Mouse (Mus musculus): Measurements from ENCODE around the gene Slc12a9. TPM values are rescaled to one million over a fixed set of nuclear protein-coding genes. Genes with fewer than 3 reads are reported as not detected.

Gene Slc12a9
- polyA plus RNA-seq, 1 experiment from 2014 or later = 6.5 TPM

DNA sequence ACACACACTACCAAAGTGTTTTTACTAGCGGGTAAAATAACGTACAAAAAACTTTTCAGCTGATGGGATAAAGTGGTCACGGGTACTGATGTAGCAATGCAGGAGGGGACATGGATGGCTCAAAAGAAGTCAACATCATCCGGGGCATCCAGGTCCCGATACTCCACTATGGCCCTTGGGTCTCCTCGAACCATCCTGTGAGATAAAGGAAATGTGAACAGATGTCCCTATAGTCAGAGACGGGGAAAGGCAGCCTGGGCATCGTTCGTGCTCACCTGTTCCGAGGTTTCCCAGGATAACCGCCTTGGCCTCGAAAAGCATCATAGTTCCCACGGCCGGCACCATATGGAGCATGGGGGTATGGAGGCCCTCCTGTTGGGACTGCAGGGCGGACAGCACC, 37.7 kb downstream of the Slc12a9 start:
- no peak for ATAC-seq (ENCODE audit: low FRiP score, low TSS enrichment)
- Histone ChIP-seq H3K9ac (ENCODE audit: low read length) (no peak overlapping the region), H3K4me3 (ENCODE audit: low read depth, low read length) (no peak overlapping the region), H3K36me3 (ENCODE audit: control insufficient read depth, insufficient read depth, low read length) (peaks cover 39% of the 10 kb centered on the region), H3K9me3 (ENCODE audit: control insufficient read depth, low read length) (no peaks in the 10 kb centered on the region), H3K27me3 (ENCODE audit: control insufficient read depth, insufficient read depth, low read length) (no peaks in the 10 kb centered on the region), H3K27ac (replicated peaks) (no peak overlapping the region), H3K4me1 (replicated peaks; ENCODE audit: control insufficient read depth, insufficient read depth) (peaks cover 7% of the 10 kb centered on the region; the same call in 1 of the 2 replicates), H3K4me2 (replicated peaks; ENCODE audit: low read depth) (no peak overlapping the region)
- DNase-seq (ENCODE audit: low spot score) = no peak
- TF ChIP-seq EP300 (optimal IDR thresholded peaks at IDR 0.05) (no peak), CTCF (IDR thresholded peaks at IDR 0.05; ENCODE audit: low read depth) (no peak)
- WGBS = 89% methylated on average over 15 of the region's 15 CpGs

DNA sequence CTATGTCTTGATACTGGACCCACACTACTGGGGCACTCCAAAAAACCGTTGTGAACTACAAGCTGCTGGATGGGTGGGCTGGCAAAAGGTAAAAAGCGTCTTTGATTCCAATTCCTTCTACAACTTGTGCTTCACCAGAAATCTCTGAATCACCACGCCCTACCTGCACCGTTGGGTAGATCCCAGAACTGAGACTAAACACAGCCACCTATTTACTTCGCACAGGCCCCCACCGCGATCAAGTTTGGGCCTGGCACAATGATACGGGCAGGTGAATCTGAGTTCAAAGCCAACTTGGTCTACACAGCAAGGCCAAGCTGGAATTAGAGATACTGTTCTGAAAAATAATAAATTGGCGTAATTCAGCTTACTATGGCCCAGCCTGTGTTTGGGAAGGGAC, 38.1 kb downstream of the Slc12a9 start:
- peak overlapping the region; percentile 98; the same call in 1 of the 2 replicates for H3K4me2 ChIP-seq (replicated peaks; ENCODE audit: low read depth)
- TF ChIP-seq EP300 (optimal IDR thresholded peaks at IDR 0.05) (no peak), CTCF (IDR thresholded peaks at IDR 0.05; ENCODE audit: low read depth) (no peak)
- H3K9ac ChIP-seq (ENCODE audit: low read length) = peak overlapping the region; percentile 76; the same call in 1 of the 2 replicates
- peaks cover 7% of the 10 kb centered on the region; the same call in 1 of the 2 replicates for H3K4me1 ChIP-seq (replicated peaks; ENCODE audit: control insufficient read depth, insufficient read depth)
- no peaks in the 10 kb centered on the region for H3K9me3 ChIP-seq (ENCODE audit: control insufficient read depth, low read length)
- no peaks in the 10 kb centered on the region for H3K27me3 ChIP-seq (ENCODE audit: control insufficient read depth, insufficient read depth, low read length)
- peak overlapping the region; percentile 95; the same call in 1 of the 2 replicates for H3K27ac ChIP-seq (replicated peaks)
- no peak for ATAC-seq (ENCODE audit: low FRiP score, low TSS enrichment)
- H3K4me3 ChIP-seq (ENCODE audit: low read depth, low read length) = peak overlapping the region; percentile 51; the same call in 1 of the 2 replicates
- no peak for DNase-seq (ENCODE audit: low spot score)
- 65% methylated on average over 9 of the region's 9 CpGs for WGBS
- H3K36me3 ChIP-seq (ENCODE audit: control insufficient read depth, insufficient read depth, low read length) = peaks cover 35% of the 10 kb centered on the region

DNA sequence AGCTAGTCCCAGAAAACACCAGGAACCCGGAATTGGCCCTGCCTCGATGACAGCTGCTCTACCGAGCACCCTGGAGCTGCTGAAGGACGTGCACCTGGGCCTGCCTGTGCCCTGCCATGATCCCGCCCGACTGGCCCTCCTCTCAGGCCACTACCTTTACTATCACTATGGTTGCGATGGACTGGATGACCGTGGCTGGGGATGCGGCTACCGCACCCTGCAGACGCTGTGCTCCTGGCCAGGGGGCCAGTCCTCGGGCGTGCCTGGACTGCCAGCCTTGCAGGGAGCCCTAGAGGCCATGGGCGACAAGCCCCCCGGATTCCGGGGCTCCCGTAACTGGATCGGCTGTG, 38.7 kb downstream of the Slc12a9 start:
- 5% methylated on average over 18 of the region's 18 CpGs for WGBS
- Histone ChIP-seq H3K36me3 (ENCODE audit: control insufficient read depth, insufficient read depth, low read length) (peaks cover 32% of the 10 kb centered on the region), H3K9ac (ENCODE audit: low read length) (peak overlapping the region; percentile 76), H3K27me3 (ENCODE audit: control insufficient read depth, insufficient read depth, low read length) (no peaks in the 10 kb centered on the region), H3K9me3 (ENCODE audit: control insufficient read depth, low read length) (no peaks in the 10 kb centered on the region), H3K4me3 (ENCODE audit: low read depth, low read length) (peak overlapping the region; percentile 51), H3K4me1 (replicated peaks; ENCODE audit: control insufficient read depth, insufficient read depth) (peaks cover 7% of the 10 kb centered on the region; the same call in 1 of the 2 replicates), H3K4me2 (replicated peaks; ENCODE audit: low read depth) (peak overlapping the region; percentile 98), H3K27ac (replicated peaks) (peak overlapping the region; percentile 95)
- ATAC-seq (ENCODE audit: low FRiP score, low TSS enrichment) = peak; percentile 43
- no peak for TF ChIP-seq CTCF (IDR thresholded peaks at IDR 0.05; ENCODE audit: low read depth)
- no peak for TF ChIP-seq EP300 (optimal IDR thresholded peaks at IDR 0.05)
- peak; percentile 36 for DNase-seq (ENCODE audit: low spot score)

DNA sequence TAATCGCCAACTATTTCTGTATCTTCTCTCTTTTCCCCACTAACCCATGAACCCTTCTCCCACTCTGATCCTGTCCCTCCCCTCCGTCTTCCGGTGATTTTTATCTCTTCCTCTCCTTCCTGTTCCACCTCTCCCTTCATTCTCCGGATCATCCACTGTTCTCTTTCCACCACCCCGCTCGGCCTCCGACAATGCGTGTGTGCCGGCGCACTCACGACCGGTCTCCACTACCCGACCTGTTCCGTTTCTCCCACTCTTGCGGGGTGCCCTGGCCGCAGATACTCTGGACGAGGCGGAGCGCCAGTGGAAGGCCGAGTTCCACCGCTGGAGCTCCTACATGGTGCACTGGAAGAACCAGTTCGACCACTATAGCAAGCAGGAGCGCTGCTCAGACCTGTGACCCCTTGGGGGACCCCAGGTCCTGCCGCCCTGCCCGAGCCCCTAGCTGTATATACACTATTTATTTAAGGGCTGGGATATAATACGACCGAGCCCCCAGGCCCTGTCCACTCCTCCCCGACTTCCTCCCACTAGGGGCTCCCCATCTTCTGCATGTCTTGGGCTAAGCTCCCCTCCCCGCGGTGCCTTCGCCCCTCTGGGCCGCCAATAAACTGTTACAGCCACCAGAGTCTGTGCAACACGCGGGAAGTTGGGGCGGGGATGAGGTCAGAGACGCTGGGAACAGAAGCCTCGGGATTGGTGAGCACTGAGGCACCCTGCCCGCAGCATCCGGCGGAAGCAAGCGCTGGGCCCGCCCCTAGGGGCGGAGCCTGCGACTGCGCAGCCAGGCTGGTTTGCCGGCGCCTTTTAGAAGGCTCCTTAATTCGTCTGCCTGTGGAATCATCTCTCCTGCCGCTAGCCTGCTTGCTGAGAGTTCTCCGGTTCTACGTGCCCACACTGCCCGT, 39.3 kb downstream of the Slc12a9 start, which contains the start of gene Ufsp1:
TSS of gene Ufsp1 (plus strand) at position 791 of the 905 bp plus-strand sequence.
- H3K4me1 ChIP-seq (replicated peaks; ENCODE audit: control insufficient read depth, insufficient read depth) = peaks cover 7% of the 10 kb centered on the region
- H3K27ac ChIP-seq (replicated peaks) = peak within 1 kb of the TSS; percentile 95
- peak within 1 kb of the TSS; percentile 51 for H3K4me3 ChIP-seq (ENCODE audit: low read depth, low read length)
- H3K9me3 ChIP-seq (ENCODE audit: control insufficient read depth, low read length) = no peaks in the 10 kb centered on the region
- no peaks in the 10 kb centered on the region for H3K27me3 ChIP-seq (ENCODE audit: control insufficient read depth, insufficient read depth, low read length)
- H3K36me3 ChIP-seq (ENCODE audit: control insufficient read depth, insufficient read depth, low read length) = peaks cover 27% of the 10 kb centered on the region
- TF ChIP-seq EP300 (optimal IDR thresholded peaks at IDR 0.05) (peak; percentile 80), CTCF (IDR thresholded peaks at IDR 0.05; ENCODE audit: low read depth) (peak; percentile 36)
- H3K9ac ChIP-seq (ENCODE audit: low read length) = peak within 1 kb of the TSS; percentile 76
- WGBS = under 1% methylated on average over 52 of the region's 52 CpGs
- ATAC-seq (ENCODE audit: low FRiP score, low TSS enrichment) (peak; percentile 93), DNase-seq (ENCODE audit: low spot score) (peak; percentile 95)
- H3K4me2 ChIP-seq (replicated peaks; ENCODE audit: low read depth) = peak within 1 kb of the TSS; percentile 98

DNA sequence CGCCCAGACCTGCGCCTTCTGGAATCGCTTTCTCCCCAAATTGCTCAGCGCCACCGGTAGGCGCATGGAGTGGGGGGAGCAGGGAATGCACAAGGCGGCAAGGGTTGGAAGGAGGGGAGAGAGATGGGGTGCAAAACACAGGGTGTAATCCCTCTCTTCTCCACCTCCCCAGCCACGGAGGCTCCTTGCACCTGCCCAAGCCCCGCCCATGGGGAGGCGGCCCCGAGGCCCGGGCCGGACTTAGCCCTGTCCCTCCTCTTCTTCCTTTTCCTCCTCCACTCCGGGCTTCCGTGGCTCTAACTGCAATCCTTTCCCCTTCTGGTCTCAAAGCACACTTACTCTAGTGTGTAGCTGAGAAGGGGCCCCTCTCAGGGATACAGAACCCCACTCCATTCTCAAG, 40.1 kb downstream of the Slc12a9 start:
- no peaks in the 10 kb centered on the region for H3K9me3 ChIP-seq (ENCODE audit: control insufficient read depth, low read length)
- DNase-seq (ENCODE audit: low spot score) (peak; percentile 94), ATAC-seq (ENCODE audit: low FRiP score, low TSS enrichment) (peak; percentile 70)
- H3K9ac ChIP-seq (ENCODE audit: low read length) = peak overlapping the region; percentile 73
- peak overlapping the region; percentile 51 for H3K4me3 ChIP-seq (ENCODE audit: low read depth, low read length)
- H3K36me3 ChIP-seq (ENCODE audit: control insufficient read depth, insufficient read depth, low read length) = peaks cover 19% of the 10 kb centered on the region
- peaks cover 10% of the 10 kb centered on the region for H3K4me1 ChIP-seq (replicated peaks; ENCODE audit: control insufficient read depth, insufficient read depth)
- 0% methylated on average over 9 of the region's 15 CpGs for WGBS
- TF ChIP-seq EP300 (optimal IDR thresholded peaks at IDR 0.05) = no peak
- peak; percentile 20 for TF ChIP-seq CTCF (IDR thresholded peaks at IDR 0.05; ENCODE audit: low read depth)
- peak overlapping the region; percentile 95 for H3K27ac ChIP-seq (replicated peaks)
- H3K27me3 ChIP-seq (ENCODE audit: control insufficient read depth, insufficient read depth, low read length) = no peaks in the 10 kb centered on the region; the same call in 1 of the 2 replicates
- peak overlapping the region; percentile 98 for H3K4me2 ChIP-seq (replicated peaks; ENCODE audit: low read depth)

All from stomach, postnatal 0 days (tissue).